Mouse (Mus musculus) myocyte (in vitro differentiated cells): ENCODE measurements around the gene Fam81a.

Experiments used
- CEBPB ChIP-seq: IDR thresholded peaks from 2 replicates; pipeline ENCODE4 v1.6.1; 2011; ENCODE audit warnings: mild to moderate bottlenecking, moderate library complexity; ENCODE audit not compliant: poor library complexity, insufficient read depth, severe bottlenecking
- E2F4 ChIP-seq: IDR thresholded peaks from one replicate; pipeline ENCODE4 v1.6.1; 2011; ENCODE audit warnings: mild to moderate bottlenecking, control low read depth, moderate library complexity; ENCODE audit not compliant: insufficient read depth
- MAX ChIP-seq: IDR thresholded peaks from one replicate; pipeline ENCODE4 v1.6.1; 2011; ENCODE audit warnings: low read depth, mild to moderate bottlenecking, control low read depth
- MYOD1 ChIP-seq, 3 experiments: IDR thresholded peaks; one replicate each; pipeline ENCODE4 v1.6.1; 2011; ENCODE audit warnings: control low read depth in 2 of 3, low read depth in 2 of 3, mild to moderate bottlenecking in 2 of 3, moderate library complexity in 1 of 3; ENCODE audit not compliant: insufficient read length in 2 of 3, control insufficient read depth in 1 of 3
- MYOG ChIP-seq, 3 experiments: IDR thresholded peaks; one replicate each; pipeline ENCODE4 v1.6.1; 2011; ENCODE audit warnings: control low read depth in 2 of 3, low read depth in 2 of 3, mild to moderate bottlenecking in 2 of 3; ENCODE audit not compliant: insufficient read length in 2 of 3, control insufficient read depth in 1 of 3, insufficient read depth in 1 of 3
- POLR2A ChIP-seq: IDR thresholded peaks from one replicate; pipeline ENCODE4 v1.6.1; 2011; ENCODE audit warnings: low read depth, mild to moderate bottlenecking, control low read depth, moderate library complexity; ENCODE audit not compliant: insufficient read length
- POLR2AphosphoS2 ChIP-seq: IDR thresholded peaks from one replicate; pipeline ENCODE4 v1.6.1; 2011; ENCODE audit warnings: low read depth, control low read depth; ENCODE audit not compliant: insufficient read length
- REST ChIP-seq: IDR thresholded peaks from one replicate; pipeline ENCODE4 v1.6.1; 2011; ENCODE audit warnings: mild to moderate bottlenecking, control low read depth, moderate library complexity; ENCODE audit not compliant: insufficient read depth, insufficient read length
- SRF ChIP-seq: IDR thresholded peaks from one replicate; pipeline ENCODE4 v1.6.1; 2011; ENCODE audit warnings: low read depth; ENCODE audit not compliant: control insufficient read depth, insufficient read length
- TCF12 ChIP-seq: IDR thresholded peaks from one replicate; pipeline ENCODE4 v1.6.1; 2011; ENCODE audit warnings: mild to moderate bottlenecking, control low read depth; ENCODE audit not compliant: poor library complexity, insufficient read depth, severe bottlenecking
- TCF3 ChIP-seq: IDR thresholded peaks from one replicate; pipeline ENCODE4 v1.6.1; 2011; ENCODE audit warnings: low read depth, control low read depth; ENCODE audit not compliant: insufficient read length
- USF1 ChIP-seq: IDR thresholded peaks from one replicate; pipeline ENCODE4 v1.6.1; 2011; ENCODE audit warnings: low read depth, mild to moderate bottlenecking, control low read depth, moderate library complexity

DNA sequence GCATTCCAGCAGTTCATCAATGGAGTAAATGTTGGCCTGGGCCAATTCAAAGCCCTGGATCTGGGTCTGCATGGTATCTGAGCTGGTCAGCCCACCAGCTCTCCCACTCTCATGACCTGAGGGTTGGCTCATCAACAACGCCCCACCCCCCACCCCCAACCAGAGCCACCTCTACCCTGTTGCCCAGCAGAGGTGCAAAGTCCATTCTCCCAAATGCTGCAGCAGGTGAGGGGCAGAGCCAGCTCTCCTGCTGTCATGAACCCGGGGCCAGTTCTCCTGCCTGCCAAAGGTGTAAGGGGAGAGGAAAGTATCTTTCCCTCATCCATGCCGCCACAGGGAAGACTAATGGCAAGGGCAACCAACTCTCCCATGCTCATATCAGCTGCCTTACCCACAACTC, 5.3 kb upstream of the Fam81a start:
- no peak for TF ChIP-seq POLR2A
- TF ChIP-seq TCF12 = no peak
- TF ChIP-seq MAX = no peak
- TF ChIP-seq E2F4 = no peak
- no peak for TF ChIP-seq TCF3
- TF ChIP-seq USF1 = no peak
- no peak for TF ChIP-seq POLR2AphosphoS2
- TF ChIP-seq CEBPB = no peak
- no peak for TF ChIP-seq MYOD1 (IDR thresholded peaks at IDR 0.05; ENCODE audit: control insufficient read depth in 1 of 3, insufficient read length in 2 of 3, low read depth in 2 of 3)
- no peak for TF ChIP-seq MYOG (IDR thresholded peaks at IDR 0.05; ENCODE audit: control insufficient read depth in 1 of 3, insufficient read depth in 1 of 3, insufficient read length in 2 of 3, low read depth in 2 of 3)
- TF ChIP-seq REST = no peak
- no peak for TF ChIP-seq SRF
